Mouse (Mus musculus): Measurements from ENCODE around the gene Zik1. TPM values are rescaled to one million over a fixed set of nuclear protein-coding genes. Genes with fewer than 3 reads are reported as not detected.

Zik1 gene
- 1.9 TPM for polyA plus RNA-seq (2014; fragmentation: Illumina TruSeq; extraction: RNeasy Lipid Tissue Mini Kit (QIAGEN cat#74804); ENCODE audit: low read depth, low replicate concordance)

DNA sequence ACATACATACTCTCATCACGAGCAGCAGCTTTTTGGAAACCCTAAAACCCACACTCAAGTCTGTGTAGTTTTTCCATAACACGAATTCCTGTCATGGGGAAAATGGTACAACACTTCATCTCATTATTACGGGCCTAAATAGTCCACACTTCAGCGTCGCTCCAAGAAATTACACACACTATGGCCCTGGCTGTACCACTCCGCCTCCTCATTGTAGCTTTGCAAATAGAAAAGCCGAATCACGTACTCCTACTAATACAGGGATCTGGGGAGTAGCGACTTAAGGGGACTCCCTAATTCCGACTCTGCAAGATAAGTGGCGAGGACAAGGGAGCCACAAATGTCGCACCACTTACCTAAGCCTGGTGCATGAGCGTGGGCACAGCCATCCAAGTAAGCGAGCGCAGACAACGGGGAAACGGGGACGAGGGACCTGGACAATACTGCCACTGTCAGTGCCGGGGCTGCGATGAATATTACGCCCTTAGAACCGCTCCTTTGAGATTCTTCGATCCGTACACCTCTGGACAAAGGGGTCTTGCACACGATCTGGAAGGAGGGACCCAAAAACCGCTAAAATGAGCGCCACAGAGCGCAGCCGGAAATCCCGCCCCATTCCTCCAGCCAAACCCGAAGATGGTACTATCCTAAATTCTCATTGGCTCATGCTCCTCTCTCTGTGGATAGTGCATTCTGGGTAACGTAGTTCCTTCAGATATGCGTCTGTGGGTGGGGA, at the start of gene Zik1:
TSS of gene Zik1 (minus strand) at position 609 of the 736 bp plus-strand sequence.

DNA sequence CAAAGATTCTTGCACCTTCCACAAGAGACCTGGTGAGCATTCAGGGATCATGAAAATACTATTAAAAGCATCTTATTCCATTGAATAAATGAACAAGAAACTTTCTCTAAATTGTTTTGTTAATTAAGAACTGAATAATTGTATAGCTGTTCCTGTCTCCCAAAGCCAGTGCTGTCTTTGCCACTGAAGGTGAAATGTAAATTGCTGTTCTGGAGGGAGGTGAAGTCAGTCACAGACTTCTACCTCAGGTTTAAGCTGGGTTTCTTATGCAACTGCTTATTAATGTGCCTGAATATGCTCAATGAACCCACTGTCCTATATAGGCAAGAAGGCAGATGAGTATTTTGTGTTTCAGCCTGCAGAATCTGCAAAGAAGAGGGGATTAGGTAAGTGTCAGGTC, 52.2 kb downstream of the Zik1 start, which contains the start of gene Vmn1r67:
TSS of gene Vmn1r67 (plus strand) at position 301 of the 400 bp plus-strand sequence.

Other genes with a start within 250 kb of the Zik1 start
- not detected for gene Vmn1r66, start 217.4 kb downstream of the Zik1 start, polyA plus RNA-seq (2014; fragmentation: Illumina TruSeq; extraction: RNeasy Lipid Tissue Mini Kit (QIAGEN cat#74804); ENCODE audit: low read depth, low replicate concordance)
- gene Vmn1r67, start 52.1 kb downstream of the Zik1 start, polyA plus RNA-seq (2014; fragmentation: Illumina TruSeq; extraction: RNeasy Lipid Tissue Mini Kit (QIAGEN cat#74804); ENCODE audit: low read depth, low replicate concordance), result not detected
- not detected for gene Vmn1r68, start 63.1 kb upstream of the Zik1 start, polyA plus RNA-seq (2014; fragmentation: Illumina TruSeq; extraction: RNeasy Lipid Tissue Mini Kit (QIAGEN cat#74804); ENCODE audit: low read depth, low replicate concordance)
- gene Vmn1r69, start 118.3 kb upstream of the Zik1 start, polyA plus RNA-seq (2014; fragmentation: Illumina TruSeq; extraction: RNeasy Lipid Tissue Mini Kit (QIAGEN cat#74804); ENCODE audit: low read depth, low replicate concordance), result not detected
- not detected for gene Vmn1r70, start 136.1 kb upstream of the Zik1 start, polyA plus RNA-seq (2014; fragmentation: Illumina TruSeq; extraction: RNeasy Lipid Tissue Mini Kit (QIAGEN cat#74804); ENCODE audit: low read depth, low replicate concordance)
- not detected for gene Nlrp4b, start 192.4 kb upstream of the Zik1 start, polyA plus RNA-seq (2014; fragmentation: Illumina TruSeq; extraction: RNeasy Lipid Tissue Mini Kit (QIAGEN cat#74804); ENCODE audit: low read depth, low replicate concordance)